Mouse (Mus musculus): Measurements from ENCODE around the gene Grik4.

The Grik4 gene

GRCm38 (mm10) chr9:42898091-42898591, 46.2 kb downstream of the Grik4 start:
- DNase-seq: no peak

GRCm38 (mm10) chr9:42897361-42898051, 46.8 kb downstream of the Grik4 start:
- peak; percentile 62 for DNase-seq

GRCm38 (mm10) chr9:42896421-42897210, 47.7 kb downstream of the Grik4 start:
- DNase-seq: no peak

GRCm38 (mm10) chr9:42892765-42893164, 51.5 kb downstream of the Grik4 start:
- DNase-seq: no peak

- DNase-seq: no peak
Measured at GRCm38 (mm10) chr9:42887930-42888329, 56.4 kb downstream of the Grik4 start.

GRCm38 (mm10) chr9:42886112-42886766, 58.1 kb downstream of the Grik4 start:
- no peak for DNase-seq

- DNase-seq: no peak
Measured at GRCm38 (mm10) chr9:42885566-42885965, 58.7 kb downstream of the Grik4 start.

GRCm38 (mm10) chr9:42885123-42885522, 59.2 kb downstream of the Grik4 start:
- DNase-seq: no peak

- no peak for DNase-seq
Measured at GRCm38 (mm10) chr9:42883006-42883759, 61.1 kb downstream of the Grik4 start.

GRCm38 (mm10) chr9:42882313-42882712, 62.0 kb downstream of the Grik4 start:
- no peak for DNase-seq

GRCm38 (mm10) chr9:42881040-42881439, 63.3 kb downstream of the Grik4 start:
- DNase-seq: no peak

GRCm38 (mm10) chr9:42878401-42878800, 65.9 kb downstream of the Grik4 start:
- no peak for DNase-seq

GRCm38 (mm10) chr9:42872885-42873284, 71.4 kb downstream of the Grik4 start:
- DNase-seq: no peak

- DNase-seq: no peak
Measured at GRCm38 (mm10) chr9:42871681-42872080, 72.6 kb downstream of the Grik4 start.

- DNase-seq: no peak
Measured at GRCm38 (mm10) chr9:42870257-42870656, 74.0 kb downstream of the Grik4 start.

GRCm38 (mm10) chr9:42868508-42868907, 75.8 kb downstream of the Grik4 start:
- no peak for DNase-seq

GRCm38 (mm10) chr9:42866650-42867049, 77.6 kb downstream of the Grik4 start:
- no peak for DNase-seq

- DNase-seq: peak; percentile 21
Measured at GRCm38 (mm10) chr9:42865036-42865829, 79.1 kb downstream of the Grik4 start.

GRCm38 (mm10) chr9:42863360-42863759, 80.9 kb downstream of the Grik4 start:
- DNase-seq: no peak

- no peak for DNase-seq
Measured at GRCm38 (mm10) chr9:42861711-42862110, 82.6 kb downstream of the Grik4 start.

GRCm38 (mm10) chr9:42861238-42861637, 83.1 kb downstream of the Grik4 start:
- no peak for DNase-seq

Measured in right cerebral cortex, postnatal 4 days (tissue).